Mouse (Mus musculus) spleen, postnatal 10 days (tissue): ENCODE results near the gene Hoxd13.

Source experiments
- DNase-seq, 2 experiments: peaks; one replicate each; pipeline ENCODE4 v3.0.0; 2021 to 2022; ENCODE audit warnings: low spot score in 2 of 2

The Hoxd13 gene

DNA sequence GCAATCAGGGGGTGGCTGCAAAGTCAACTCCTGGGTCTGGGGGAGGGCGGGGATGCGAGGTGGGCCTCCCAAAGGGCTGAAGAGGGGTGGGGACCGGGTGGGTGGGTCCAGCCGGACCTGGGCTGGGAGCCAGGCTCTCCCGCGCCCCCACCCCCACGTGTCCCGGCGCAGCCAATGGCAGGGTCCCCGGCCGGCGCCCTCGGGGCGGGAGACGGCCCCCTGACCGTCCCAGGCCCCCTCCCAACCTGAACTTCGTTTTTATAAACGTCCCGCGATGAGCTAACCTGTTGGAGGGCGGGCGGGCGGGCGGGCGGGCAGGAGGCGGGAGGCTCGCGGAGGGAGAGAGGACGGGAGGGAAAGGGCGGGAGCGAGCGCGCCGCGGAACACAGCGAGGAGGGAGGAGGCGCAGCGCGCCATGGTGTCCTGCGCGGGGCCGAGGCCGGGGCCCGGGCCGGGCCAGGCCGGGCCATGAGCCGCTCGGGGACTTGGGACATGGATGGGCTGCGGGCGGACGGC, at the start of gene Hoxd13:
Gene Hoxd13 (plus strand): TSS at position 469 of the 516 bp plus-strand sequence.
- no peak for DNase-seq

DNA sequence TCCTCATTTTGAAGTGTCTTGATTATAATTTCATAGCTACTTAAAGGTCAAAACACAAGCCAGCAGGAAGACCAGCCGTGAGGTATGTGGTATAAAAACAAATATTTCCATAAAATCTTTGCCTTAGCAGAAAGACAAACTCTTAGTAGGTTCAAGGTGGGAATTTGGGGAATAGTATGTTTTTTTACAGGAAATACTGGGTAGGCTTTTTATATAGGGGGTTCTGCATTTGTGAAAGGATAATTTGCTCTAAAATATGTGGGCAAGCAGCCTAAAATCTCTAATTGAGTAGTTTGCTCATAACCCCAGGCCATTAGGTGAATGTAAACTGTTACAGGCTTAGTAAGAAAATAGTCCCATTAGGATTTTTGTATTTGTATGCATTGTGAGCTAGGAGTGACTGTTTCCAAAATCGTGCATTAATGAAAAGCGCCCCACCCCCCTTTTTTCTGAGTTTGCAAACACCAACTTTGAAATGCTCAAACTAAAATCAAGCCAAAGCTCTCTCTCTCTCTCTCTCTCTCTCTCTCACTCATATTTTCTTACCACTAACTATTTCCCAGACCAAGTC, 48.3 kb upstream of the Hoxd13 start:
- no peak for DNase-seq

DNA sequence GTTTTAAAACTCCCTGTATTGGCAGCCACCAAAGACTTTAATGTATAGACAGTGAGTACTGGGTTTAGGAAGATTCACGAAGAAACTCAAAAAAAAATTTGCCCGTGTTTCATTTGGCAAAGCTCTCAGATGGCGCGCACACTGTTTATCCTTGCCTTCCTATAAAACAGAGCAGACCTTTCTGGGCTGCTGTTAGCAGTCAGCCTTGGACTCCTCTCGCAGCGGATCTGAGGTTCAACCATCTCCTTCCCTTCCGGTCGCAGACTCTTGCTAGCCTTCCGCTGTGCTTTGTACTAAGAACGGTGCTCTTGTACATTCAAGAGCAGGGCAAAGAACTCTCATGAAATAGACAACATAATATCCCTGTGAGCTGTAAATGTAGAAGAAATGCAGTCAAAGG, 47.7 kb upstream of the Hoxd13 start:
- DNase-seq, result no peak

DNA sequence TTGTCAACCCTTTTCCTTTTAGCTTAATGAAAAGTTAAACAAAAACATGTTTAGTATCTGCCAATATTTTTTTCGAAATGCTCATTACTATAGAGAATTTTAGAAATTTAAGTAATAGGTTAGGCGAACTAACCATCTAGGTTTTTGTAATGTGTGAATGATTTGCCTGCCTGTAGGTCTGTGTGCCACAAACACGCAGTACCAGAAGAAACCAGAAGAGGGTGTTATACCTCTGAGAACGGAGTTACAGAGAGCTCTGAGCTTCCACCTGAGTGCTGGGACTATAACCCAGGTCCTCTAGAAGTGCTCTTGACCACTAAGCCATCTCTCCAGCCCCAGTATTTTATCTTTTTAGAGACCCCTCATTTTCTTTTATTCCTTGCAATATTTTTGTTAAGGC, 32.7 kb upstream of the Hoxd13 start:
- DNase-seq, result no peak

DNA sequence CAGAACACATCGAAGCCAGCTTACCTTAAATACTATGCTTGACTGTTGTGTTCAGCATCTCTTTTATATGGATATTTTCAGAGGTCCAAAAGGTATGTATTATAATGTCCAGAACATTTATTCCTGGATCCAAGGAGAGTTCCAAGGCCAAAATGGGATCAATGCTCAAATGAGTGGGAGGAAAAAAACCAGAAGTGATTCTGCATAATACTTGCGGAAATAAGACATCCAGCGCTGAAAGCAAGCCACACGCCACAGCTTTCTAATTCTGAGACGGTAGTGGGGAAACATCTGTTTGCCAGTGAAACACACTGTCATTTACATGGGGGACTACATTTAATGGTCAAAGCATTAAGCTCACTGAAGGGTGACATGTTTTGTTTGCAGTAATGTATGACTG, 25.7 kb upstream of the Hoxd13 start:
- no peak for DNase-seq

DNA sequence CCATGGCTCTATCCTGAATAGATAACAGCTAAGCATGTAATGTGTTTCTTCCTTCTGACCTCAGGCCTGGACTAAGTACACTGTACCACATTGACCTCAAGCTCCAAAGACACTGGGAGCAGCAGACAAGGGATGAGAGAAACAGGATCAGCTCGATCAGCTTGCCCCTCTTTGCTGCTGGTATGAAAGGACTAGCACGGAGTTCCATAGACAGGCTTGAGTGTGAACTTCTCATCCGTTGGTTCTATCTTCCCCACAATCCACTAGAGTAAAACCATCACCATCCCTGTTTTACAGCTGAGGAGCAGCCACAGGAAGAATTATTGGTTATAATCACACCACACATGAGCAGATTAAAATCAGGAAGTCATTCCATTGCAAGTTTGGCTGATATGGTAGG, 22.5 kb upstream of the Hoxd13 start:
- DNase-seq, result no peak

DNA sequence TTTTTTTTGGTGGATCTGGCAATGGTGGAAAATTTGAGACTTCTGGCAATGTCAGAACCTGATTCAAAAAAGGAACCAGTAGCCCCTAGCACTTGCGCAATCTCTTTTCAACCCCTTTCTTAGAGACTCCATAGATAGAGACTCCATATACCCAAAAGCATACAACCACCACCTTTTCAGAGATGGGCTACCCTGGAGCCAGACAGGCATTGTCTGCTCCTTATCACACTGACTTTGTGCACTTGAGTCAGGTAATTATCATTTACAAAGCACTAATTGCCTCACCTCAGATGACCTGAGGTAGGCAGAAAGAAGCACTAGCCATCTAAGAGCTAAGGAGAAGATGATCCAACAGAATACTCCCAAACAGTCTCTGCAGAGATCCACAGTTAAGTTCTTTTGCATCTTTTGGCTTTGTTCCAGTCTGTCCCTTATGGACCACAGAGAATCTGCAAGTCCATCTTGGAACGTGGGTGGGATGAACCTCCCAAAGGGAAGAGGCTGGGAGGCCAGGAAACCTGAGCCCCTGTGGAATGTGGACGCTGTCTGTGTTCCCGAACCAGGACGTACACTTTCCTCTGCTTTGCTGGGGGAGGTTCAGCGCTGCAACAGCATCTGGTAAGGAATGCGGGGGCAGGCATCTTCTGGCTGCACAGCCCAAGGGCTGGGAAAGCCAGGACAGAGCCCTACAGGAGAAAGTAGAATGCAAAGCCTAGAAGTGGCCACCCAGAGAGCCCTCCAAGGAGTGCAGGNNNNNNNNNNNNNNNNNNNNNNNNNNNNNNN, 20.8 kb upstream of the Hoxd13 start:
- DNase-seq, result no peak

DNA sequence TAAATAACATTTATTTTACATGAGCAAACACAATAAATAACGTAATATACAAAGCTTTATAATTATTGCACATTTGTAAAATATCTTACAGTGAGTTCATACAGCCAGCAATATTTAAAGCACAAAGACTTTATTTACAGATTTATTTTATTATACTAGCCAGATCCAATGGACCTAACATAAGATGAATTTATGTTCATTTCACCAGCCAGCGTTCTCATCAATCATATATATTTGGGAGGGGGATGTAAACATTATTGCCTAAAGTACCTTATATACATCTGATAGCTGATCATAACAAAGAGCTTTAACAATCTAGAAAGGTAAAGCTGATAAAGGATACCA, 15.1 kb upstream of the Hoxd13 start:
- DNase-seq, result no peak

DNA sequence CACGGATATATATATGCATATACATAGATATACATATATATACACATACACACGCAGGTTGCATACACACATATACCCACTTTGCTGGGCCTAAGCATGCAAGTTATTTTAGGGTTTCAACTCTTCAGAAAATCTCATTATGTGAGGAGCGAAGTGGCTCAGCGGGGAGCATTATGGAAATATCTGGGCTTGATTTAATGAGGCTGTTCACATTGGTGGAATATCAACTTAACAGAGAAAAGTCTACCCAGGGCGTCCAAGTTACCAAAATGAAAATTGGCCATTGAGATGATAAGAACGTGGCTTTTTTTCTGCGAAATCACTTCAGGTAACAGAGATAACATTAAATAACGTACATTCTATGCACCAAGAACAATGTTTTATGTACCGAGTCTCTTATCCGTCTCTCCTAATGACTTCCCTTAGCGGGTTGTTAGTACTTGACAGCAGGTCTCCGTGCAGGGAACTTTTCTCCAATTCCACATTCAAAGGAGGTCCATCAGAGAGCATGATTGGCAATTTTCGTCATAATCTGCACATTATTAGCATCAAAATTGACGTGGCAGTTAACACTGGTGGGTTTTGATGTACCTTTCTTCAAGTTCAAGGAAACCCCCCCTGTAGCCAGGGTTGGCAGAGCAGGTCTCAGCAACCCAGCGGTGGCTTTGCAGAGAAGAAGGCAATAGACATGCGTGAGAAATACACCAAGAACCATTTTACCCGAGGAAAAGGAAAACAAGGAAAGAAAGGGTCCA, 14.2 kb upstream of the Hoxd13 start:
- no peak for DNase-seq

DNA sequence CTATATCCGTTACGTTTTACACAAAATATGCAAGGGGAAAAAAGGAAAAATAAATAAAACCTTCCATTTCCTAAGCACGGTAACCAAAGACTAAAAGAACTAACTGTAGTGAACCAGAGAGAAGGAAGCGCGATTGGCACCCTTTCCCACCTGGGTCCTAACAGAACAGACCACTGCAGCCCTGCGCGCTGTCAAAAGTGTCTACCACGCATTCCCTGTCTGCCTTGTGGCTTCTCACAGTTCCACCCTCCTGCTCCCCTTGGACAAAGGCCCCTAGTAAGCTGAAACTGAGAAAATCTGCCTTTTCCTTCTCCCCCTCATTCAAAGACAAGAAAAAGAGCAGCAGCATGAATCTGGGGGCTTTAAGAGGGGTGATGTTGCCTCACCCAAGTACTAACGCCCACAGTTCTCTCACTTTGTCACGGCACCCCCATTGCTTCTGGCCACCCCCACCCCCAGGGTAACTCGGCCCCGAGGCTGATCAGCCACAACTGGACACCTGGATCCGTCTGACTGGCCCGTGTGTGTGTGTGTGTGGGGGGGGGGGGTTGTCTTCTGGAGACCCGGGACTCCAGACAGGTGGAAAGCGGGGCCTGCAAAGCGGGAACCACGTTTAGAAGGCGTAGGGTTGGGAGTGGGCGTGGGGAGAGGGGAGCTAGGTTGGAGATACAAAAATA, 13.2 kb upstream of the Hoxd13 start:
- no peak for DNase-seq

DNA sequence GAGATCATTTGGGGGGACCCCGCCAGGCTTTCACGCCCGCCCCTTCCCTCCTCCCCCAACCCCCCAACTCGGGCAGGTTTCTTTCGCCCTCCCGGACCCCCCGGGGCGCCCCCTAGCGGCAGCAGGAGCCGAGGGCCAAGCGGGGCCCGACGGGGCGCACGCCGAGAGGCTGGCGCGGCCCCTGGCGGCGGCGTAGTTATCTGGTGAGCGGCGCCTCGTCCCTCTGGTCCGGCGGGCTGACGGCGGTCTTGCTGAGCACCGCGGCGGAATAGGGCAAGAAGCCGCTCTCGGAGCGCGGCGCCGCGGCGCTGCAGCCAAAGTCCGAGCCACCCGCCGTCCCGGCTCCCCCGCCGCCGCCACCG, 12.7 kb upstream of the Hoxd13 start:
- peak in 1 of 2 experiments; percentile 53 for DNase-seq

DNA sequence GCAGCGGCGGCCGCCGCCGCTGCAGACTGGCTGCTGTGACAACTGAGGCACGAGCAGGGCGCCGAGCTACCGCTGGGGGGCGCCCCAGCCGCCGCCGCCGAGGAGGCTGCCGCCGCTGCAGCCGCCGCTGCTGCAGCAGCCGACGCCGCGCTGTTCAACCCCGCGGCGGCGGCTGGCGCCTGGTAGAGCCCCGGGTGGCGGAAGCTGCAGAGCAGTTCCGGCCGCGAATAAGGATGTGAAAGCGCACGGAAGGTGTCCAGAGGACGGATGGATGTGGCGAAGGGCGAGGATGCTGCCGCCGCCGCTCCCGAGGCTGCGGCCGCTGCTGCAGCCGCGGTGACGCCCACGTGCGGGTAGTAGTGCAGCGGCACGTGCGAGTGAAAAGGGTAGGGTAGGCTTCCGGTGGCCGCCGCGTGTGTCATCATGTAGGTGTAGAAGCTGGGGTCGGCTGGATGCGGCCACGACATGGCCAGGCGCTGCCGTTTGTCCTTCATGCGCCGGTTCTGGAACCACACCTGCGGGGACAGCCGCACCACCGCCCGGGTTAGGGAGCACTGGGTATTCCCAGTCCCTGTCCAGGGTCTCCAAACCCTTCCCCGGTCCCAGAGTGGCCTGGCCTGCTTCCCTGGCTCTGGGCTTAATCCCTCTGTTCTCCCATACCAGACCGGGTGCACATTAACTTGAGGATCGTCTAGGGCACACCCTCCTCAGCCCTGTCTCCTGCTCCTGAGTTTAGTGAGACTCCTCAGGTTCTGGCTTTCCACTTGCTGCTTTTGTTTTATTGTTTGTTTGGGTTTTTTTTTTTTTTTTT, 12.1 kb upstream of the Hoxd13 start:
- DNase-seq, result peak in 1 of 2 experiments; percentile 37

DNA sequence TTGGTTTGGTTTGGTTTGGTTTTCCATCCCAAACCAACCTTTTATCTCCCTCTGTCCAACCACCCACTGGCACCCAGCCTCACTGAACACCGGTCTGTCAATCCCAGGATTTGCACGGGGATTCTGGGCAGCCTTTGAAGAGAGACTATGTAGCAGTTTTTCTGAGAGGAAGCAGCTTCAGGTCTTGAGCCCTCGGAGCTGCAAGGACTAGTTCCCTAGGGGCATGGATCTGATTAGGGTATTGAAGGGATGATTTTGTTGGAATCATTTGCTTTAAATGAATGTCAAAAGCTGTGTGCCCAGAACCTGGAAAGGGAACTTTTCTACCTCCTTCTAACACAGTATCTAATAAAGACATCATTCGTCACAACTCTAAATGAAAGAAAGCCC, 11.5 kb upstream of the Hoxd13 start:
- no peak for DNase-seq

DNA sequence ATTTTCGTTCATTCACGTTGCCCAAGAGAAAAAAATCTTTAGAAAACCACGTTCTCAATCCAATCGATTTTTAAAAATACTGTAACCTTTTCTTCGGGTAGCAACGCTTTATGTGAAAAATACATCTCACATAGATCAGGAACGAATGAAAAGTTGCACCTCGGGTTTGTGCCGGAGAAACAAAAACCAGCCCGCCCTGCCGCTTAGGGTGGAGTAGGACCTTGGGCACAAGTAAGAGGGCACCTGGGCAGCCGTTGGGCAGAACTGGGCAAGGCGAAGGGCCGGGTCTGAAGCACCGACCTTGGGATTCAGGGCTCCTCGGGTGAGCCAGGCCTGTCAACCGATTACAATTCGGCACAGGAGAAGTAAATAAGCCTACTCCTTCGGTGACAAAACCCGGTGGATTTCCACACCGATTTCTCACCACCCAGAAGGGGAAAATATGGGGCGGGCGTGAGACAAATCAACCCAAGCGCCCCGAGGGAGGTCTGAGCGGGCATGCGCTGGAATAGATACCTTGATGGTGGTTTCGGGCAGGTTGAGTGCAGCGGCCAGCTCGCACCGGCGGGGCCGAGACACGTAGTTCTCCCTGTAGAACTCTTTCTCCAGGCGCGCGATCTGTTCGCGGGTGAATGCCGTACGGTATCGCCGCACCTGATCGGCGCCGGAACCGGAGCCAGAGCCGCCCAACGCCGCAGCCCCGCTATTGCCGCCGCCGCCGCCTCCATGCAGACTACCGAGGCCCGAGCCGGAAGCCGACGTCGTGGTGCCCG, 10.7 kb upstream of the Hoxd13 start:
- peak in 1 of 2 experiments; percentile 23 for DNase-seq

DNA sequence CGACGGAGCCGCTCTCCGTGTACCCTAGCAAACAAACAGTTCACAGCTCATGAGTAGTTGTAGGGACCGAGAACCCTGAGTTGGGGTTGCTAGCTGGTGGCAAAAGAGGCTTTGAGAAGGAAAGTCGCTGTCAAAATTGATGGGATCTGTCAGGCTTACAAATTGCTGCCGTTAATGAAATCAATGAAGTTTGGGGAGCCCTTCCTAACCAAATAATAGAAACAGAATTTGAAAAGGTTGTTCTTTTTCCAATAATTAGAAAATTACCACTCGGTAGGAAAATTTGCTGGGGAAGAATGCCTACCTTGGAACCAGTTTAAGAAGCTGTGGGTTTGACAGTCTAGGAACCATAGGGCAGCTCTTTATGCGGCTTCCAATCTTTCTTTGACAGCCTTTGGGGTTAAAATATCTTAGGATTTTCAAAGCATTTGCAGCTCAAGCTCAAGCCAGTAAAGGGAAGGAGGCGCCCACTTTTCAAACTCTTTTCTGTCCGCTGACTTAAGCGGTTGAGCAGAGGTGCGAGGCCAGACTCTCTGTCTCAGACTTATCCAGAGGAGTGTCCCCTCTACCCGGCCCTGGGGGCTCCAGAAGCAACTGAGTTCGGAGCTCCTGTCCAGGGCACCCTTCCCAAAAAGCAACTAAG, 10.0 kb upstream of the Hoxd13 start:
- DNase-seq, result no peak

DNA sequence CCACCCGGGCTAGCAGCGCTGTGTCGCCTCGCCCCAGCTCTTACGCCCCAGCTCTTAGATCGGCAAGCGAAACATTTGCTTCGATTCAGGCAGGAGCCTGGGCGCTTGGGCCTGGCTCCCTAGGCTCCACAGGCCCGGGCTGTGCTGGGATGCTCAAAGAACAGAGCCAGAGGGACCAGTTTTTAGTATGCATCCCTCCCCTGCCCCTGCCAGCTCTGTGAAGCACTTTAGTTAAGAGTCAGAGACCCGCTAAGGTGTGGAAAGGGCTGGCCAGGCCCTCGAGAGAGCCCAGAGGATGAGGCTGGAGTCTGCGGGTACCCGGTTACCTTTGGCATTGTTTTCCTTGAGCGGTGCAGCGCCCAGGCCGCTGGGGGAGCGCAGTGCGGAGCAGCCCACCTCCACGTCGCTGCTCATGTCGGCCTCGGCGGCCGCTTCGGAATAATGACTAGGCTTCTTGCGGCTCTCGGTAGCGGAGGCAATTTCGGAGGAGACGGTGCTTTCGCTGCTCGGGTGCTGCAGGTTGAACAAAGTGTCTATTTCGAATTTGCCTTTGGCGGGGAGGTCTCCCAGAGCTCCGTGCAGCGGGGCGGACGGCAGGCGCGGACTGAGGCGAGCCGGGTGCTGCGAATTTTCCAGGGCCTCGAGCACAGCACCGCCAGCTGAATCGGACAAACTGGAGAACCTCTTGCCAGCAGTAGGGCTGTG, 9.3 kb upstream of the Hoxd13 start:
- no peak for DNase-seq

DNA sequence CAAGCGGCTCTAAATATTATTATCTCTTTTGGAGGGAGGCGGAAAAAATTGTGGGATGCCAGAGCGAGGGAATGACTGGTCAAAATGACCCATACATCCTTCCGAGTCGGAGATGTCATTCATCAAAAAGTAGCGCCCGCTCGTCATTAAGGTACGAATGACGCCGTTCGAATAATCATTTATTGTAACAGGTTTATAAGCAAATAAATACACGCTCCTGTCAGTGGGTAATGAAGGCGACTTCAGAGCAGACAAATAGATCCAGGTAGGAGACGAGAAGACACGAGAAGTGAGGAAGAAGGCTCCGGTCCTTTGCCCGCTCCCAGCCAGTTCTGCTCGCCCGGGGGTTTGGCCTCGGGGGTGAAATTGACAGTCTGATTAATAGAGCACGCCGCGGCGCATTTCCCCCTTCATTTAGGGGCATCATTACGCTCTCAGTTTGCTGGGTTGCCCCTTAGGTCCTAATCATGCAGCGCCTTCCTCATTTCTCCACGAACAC, 8.6 kb upstream of the Hoxd13 start, which contains the start of gene Evx2:
Gene Evx2 (minus strand): TSS at position 51 of the 499 bp plus-strand sequence.
- no peak for DNase-seq

DNA sequence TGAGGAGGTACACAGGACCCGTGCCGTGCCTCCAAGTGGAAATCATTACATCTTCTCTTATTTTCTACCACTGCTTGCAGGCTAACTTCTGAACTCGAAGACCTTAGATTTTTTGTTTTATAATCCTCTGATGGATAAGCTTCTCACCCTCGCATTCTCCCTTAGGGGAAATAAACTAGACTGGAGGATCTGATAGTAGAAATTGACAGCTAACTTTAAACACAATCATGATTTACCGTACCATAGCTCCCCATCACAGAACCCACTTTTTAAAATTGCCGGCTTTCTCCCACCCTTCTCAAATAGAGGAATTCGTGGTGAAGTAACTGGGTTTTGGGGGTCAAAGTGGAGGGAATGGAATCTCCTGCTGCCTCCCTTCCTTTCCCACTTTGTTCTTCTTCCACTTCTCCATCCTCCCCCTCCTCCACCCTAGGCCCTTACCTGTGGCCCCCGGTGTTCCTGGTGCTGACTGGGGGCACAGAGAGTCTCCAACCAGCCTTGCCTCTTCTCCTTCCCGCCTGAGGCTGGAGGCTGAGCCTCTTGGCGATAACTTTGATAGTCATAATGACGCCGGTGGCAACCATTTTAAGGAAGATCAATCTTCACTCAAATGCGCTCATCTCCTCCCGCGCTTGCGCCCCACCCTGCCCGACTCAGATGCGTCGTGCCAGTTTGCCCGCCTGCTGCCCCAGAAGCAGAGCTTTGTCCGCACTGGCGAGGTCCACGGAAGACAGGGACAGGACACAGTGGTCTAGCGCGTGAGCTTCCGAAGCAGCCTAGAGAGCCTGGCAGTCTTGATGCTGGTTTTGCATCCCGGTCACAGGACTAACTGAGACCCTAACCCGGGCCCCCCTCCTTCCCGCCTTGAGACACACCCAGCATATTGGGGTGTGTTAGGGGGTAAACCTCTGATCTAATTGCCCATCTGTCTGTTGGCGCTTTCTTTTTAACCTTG, 7.4 kb upstream of the Hoxd13 start:
- DNase-seq, result no peak
